Mouse (Mus musculus) heart, postnatal 36 days (tissue): ENCODE measurements at regions not wholly inside any gene's neighbourhood (a gene's known extent, or its start where the extent isn't known, plus 50 kb on each side); places are given as distances from the start of the nearest gene placed in this dataset.

Source experiments
- DNase-seq, 2 experiments: peaks; one replicate each; pipeline ENCODE4 v3.0.0; 2021 to 2022
- intact Hi-C: fragments of 180-260 bp; cut with DNase I; formaldehyde crosslinking; loops from one replicate; pipeline ENCODE4 v1.15.1; 2025

- intact Hi-C loops, result no loop called here
- DNase-seq, result no peak
Observed at GRCm38 (mm10) chr1:119364901-119365300, 57.1 kb downstream of the Inhbb start.

- DNase-seq, result no peak
- intact Hi-C loops, result no loop called here
Observed at GRCm38 (mm10) chr1:119358096-119358495, 64.0 kb downstream of the Inhbb start.

GRCm38 (mm10) chr1:119356916-119357315 is 65.1 kb downstream of the Inhbb start:
- intact Hi-C loops, result no loop called here

GRCm38 (mm10) chr1:119355456-119355855 is 66.6 kb downstream of the Inhbb start:
- DNase-seq, result no peak
- intact Hi-C loops, result no loop called here

More at GRCm38 (mm10) chr1:119356916-119357315, 65.1 kb downstream of the Inhbb start:
- no peak for DNase-seq

- no peak for DNase-seq
- intact Hi-C loops, result no loop called here
Observed at GRCm38 (mm10) chr1:119351567-119351966, 70.5 kb downstream of the Inhbb start.

- DNase-seq, result no peak
- intact Hi-C loops, result no loop called here
Observed at GRCm38 (mm10) chr1:119350846-119351245, 71.2 kb downstream of the Inhbb start.

GRCm38 (mm10) chr1:119350296-119350695 is 71.8 kb downstream of the Inhbb start:
- intact Hi-C loops, result no loop called here
- DNase-seq, result no peak

GRCm38 (mm10) chr1:119348456-119349208 is 73.4 kb downstream of the Inhbb start:
- intact Hi-C loops, result no loop called here
- DNase-seq, result no peak

- intact Hi-C loops, result no loop called here
- DNase-seq, result no peak
Observed at GRCm38 (mm10) chr1:119347749-119348148, 74.3 kb downstream of the Inhbb start.

- intact Hi-C loops, result no loop called here
- peak in 1 of 2 experiments; percentile 13 for DNase-seq
Observed at GRCm38 (mm10) chr1:119346634-119347155, 75.4 kb downstream of the Inhbb start.

GRCm38 (mm10) chr1:119345115-119345791 is 76.8 kb downstream of the Inhbb start:
- intact Hi-C loops, result no loop called here

GRCm38 (mm10) chr1:119344046-119344445 is 78.0 kb downstream of the Inhbb start:
- DNase-seq, result peak; percentile 52 to 59
- intact Hi-C loops, result no loop called here

More at GRCm38 (mm10) chr1:119345115-119345791, 76.8 kb downstream of the Inhbb start:
- no peak for DNase-seq

GRCm38 (mm10) chr1:119335171-119335570 is 86.9 kb downstream of the Inhbb start:
- intact Hi-C loops, result no loop called here
- no peak for DNase-seq

- no peak for DNase-seq
- intact Hi-C loops, result no loop called here
Observed at GRCm38 (mm10) chr1:119330751-119331326, 91.2 kb downstream of the Inhbb start.

GRCm38 (mm10) chr1:119329693-119330434 is 92.2 kb downstream of the Inhbb start:
- no peak for DNase-seq
- intact Hi-C loops, result no loop called here

GRCm38 (mm10) chr1:119328921-119329692 is 92.9 kb downstream of the Inhbb start:
- DNase-seq, result no peak
- intact Hi-C loops, result no loop called here

- no peak for DNase-seq
- intact Hi-C loops, result no loop called here
Observed at GRCm38 (mm10) chr1:119324551-119324950, 97.5 kb downstream of the Inhbb start.

GRCm38 (mm10) chr1:119322279-119322995 is 99.6 kb downstream of the Inhbb start:
- intact Hi-C loops, result no loop called here
- no peak for DNase-seq

GRCm38 (mm10) chr1:119321799-119322198 is 100.2 kb downstream of the Inhbb start:
- DNase-seq, result peak; percentile 27 to 54
- intact Hi-C loops, result no loop called here
